Mouse (Mus musculus) thymus, adult 2 months (tissue): ENCODE data around the gene Ly6g6d.

ENCODE experiments used
- CTCF ChIP-seq: fragments of 200-500 bp; IDR thresholded peaks from 2 replicates; pipeline ENCODE4 v1.5.1; 2012; ENCODE audit warnings: mild to moderate bottlenecking, control low read depth, low read length, moderate library complexity, borderline replicate concordance; ENCODE audit not compliant: control insufficient read depth, poor library complexity, insufficient read depth; ENCODE audit errors: extremely low read depth
- POLR2A ChIP-seq: fragments of 200-500 bp; IDR thresholded peaks from 2 replicates; pipeline ENCODE4 v1.6.1; 2012; ENCODE audit warnings: mild to moderate bottlenecking, low read length, control low read depth, moderate library complexity; ENCODE audit not compliant: control insufficient read depth, poor library complexity, insufficient read depth; ENCODE audit errors: extremely low read depth

- TF ChIP-seq CTCF, result no peak
- TF ChIP-seq POLR2A, result no peak
These were observed 9.5 kb downstream of the Ly6g6d start for GRCm38 (mm10) chr17:35068213-35068914.
